Mouse (Mus musculus): ENCODE results near the gene Alk. TPM values are rescaled to one million over a fixed set of nuclear protein-coding genes. Genes with fewer than 3 reads are reported as not detected.

Alk gene
- polyA plus RNA-seq, 1 experiment from 2014 or later, result 0.07 TPM

GRCm38 (mm10) chr17:72285961-72286360 is 318.5 kb downstream of the Alk start:
- no peaks in the 10 kb centered on the region for H3K9me3 ChIP-seq (ENCODE audit: low read length)
- H3K9ac ChIP-seq (replicated peaks), result no peak overlapping the region
- 58% methylated on average over 3 of the region's 3 CpGs for WGBS (ENCODE audit: insufficient replicate concordance)
- H3K4me2 ChIP-seq (ENCODE audit: low read depth, low read length), result no peak overlapping the region
- ATAC-seq, result no peak
- H3K27me3 ChIP-seq (ENCODE audit: insufficient read depth, low read length), result no peaks in the 10 kb centered on the region
- no peak for TF ChIP-seq EP300 (IDR thresholded peaks at IDR 0.05; ENCODE audit: low read depth)
- DNase-seq, result no peak
- no peaks in the 10 kb centered on the region for H3K36me3 ChIP-seq (replicated peaks; ENCODE audit: insufficient read depth, low read length)
- no peak overlapping the region for H3K4me3 ChIP-seq (ENCODE audit: low read depth, low read length)
- no peaks in the 10 kb centered on the region for H3K4me1 ChIP-seq (ENCODE audit: insufficient read depth)
- no peak overlapping the region for H3K27ac ChIP-seq (ENCODE audit: low read depth)

GRCm38 (mm10) chr17:72278296-72278695 is 326.1 kb downstream of the Alk start:
- H3K4me1 ChIP-seq (ENCODE audit: insufficient read depth), result no peaks in the 10 kb centered on the region
- H3K4me3 ChIP-seq (ENCODE audit: low read depth, low read length), result no peak overlapping the region
- no peak overlapping the region for H3K27ac ChIP-seq (ENCODE audit: low read depth)
- H3K27me3 ChIP-seq (ENCODE audit: insufficient read depth, low read length), result no peaks in the 10 kb centered on the region
- no peak for TF ChIP-seq EP300 (IDR thresholded peaks at IDR 0.05; ENCODE audit: low read depth)
- TF ChIP-seq CTCF (IDR thresholded peaks at IDR 0.05; ENCODE audit: low read depth), result 0 out of 2 replicates have a peak, but pooled peaks have one; percentile 7
- DNase-seq, result no peak
- H3K36me3 ChIP-seq (replicated peaks; ENCODE audit: insufficient read depth, low read length), result no peaks in the 10 kb centered on the region
- H3K9me3 ChIP-seq (ENCODE audit: low read length), result no peaks in the 10 kb centered on the region
- no peak for ATAC-seq
- H3K9ac ChIP-seq (replicated peaks), result no peak overlapping the region
- H3K4me2 ChIP-seq (ENCODE audit: low read depth, low read length), result no peak overlapping the region

GRCm38 (mm10) chr17:72276778-72277177 is 327.6 kb downstream of the Alk start:
- Histone ChIP-seq H3K27ac (ENCODE audit: low read depth) (no peak overlapping the region), H3K9me3 (ENCODE audit: low read length) (no peaks in the 10 kb centered on the region), H3K4me3 (ENCODE audit: low read depth, low read length) (no peak overlapping the region), H3K4me2 (ENCODE audit: low read depth, low read length) (no peak overlapping the region), H3K27me3 (ENCODE audit: insufficient read depth, low read length) (no peaks in the 10 kb centered on the region), H3K36me3 (replicated peaks; ENCODE audit: insufficient read depth, low read length) (no peaks in the 10 kb centered on the region), H3K4me1 (ENCODE audit: insufficient read depth) (no peaks in the 10 kb centered on the region), H3K9ac (replicated peaks) (no peak overlapping the region)
- 68% methylated on average over 6 of the region's 6 CpGs for WGBS (ENCODE audit: insufficient replicate concordance)
- ATAC-seq, result no peak
- TF ChIP-seq EP300 (IDR thresholded peaks at IDR 0.05; ENCODE audit: low read depth) (no peak), CTCF (IDR thresholded peaks at IDR 0.05; ENCODE audit: low read depth) (no peak)
- no peak for DNase-seq

GRCm38 (mm10) chr17:72275391-72275904 is 329.0 kb downstream of the Alk start:
- DNase-seq (no peak), ATAC-seq (no peak)
- H3K4me1 ChIP-seq (ENCODE audit: insufficient read depth), result no peaks in the 10 kb centered on the region
- no peaks in the 10 kb centered on the region for H3K9me3 ChIP-seq (ENCODE audit: low read length)
- no peaks in the 10 kb centered on the region for H3K27me3 ChIP-seq (ENCODE audit: insufficient read depth, low read length)
- no peak overlapping the region for H3K4me3 ChIP-seq (ENCODE audit: low read depth, low read length)
- TF ChIP-seq EP300 (IDR thresholded peaks at IDR 0.05; ENCODE audit: low read depth), result no peak
- no peak for TF ChIP-seq CTCF (IDR thresholded peaks at IDR 0.05; ENCODE audit: low read depth)
- no peak overlapping the region for H3K4me2 ChIP-seq (ENCODE audit: low read depth, low read length)
- H3K27ac ChIP-seq (ENCODE audit: low read depth), result no peak overlapping the region
- H3K36me3 ChIP-seq (replicated peaks; ENCODE audit: insufficient read depth, low read length), result no peaks in the 10 kb centered on the region
- 44% methylated on average over 8 of the region's 8 CpGs for WGBS (ENCODE audit: insufficient replicate concordance)
- H3K9ac ChIP-seq (replicated peaks), result no peak overlapping the region

GRCm38 (mm10) chr17:72274205-72274604 is 330.2 kb downstream of the Alk start:
- H3K4me3 ChIP-seq (ENCODE audit: low read depth, low read length), result no peak overlapping the region
- no peak overlapping the region for H3K27ac ChIP-seq (ENCODE audit: low read depth)
- H3K36me3 ChIP-seq (replicated peaks; ENCODE audit: insufficient read depth, low read length), result no peaks in the 10 kb centered on the region
- H3K4me1 ChIP-seq (ENCODE audit: insufficient read depth), result no peaks in the 10 kb centered on the region
- H3K27me3 ChIP-seq (ENCODE audit: insufficient read depth, low read length), result no peaks in the 10 kb centered on the region
- 79% methylated on average over 5 of the region's 5 CpGs for WGBS (ENCODE audit: insufficient replicate concordance)
- no peak overlapping the region for H3K9ac ChIP-seq (replicated peaks)
- no peak for DNase-seq
- no peak for TF ChIP-seq CTCF (IDR thresholded peaks at IDR 0.05; ENCODE audit: low read depth)
- TF ChIP-seq EP300 (IDR thresholded peaks at IDR 0.05; ENCODE audit: low read depth), result no peak
- no peak overlapping the region for H3K4me2 ChIP-seq (ENCODE audit: low read depth, low read length)
- H3K9me3 ChIP-seq (ENCODE audit: low read length), result no peaks in the 10 kb centered on the region
- no peak for ATAC-seq

GRCm38 (mm10) chr17:72271640-72272039 is 332.8 kb downstream of the Alk start:
- no peak for TF ChIP-seq CTCF (IDR thresholded peaks at IDR 0.05; ENCODE audit: low read depth)
- no peak for TF ChIP-seq EP300 (IDR thresholded peaks at IDR 0.05; ENCODE audit: low read depth)
- H3K4me2 ChIP-seq (ENCODE audit: low read depth, low read length), result no peak overlapping the region
- no peak overlapping the region for H3K27ac ChIP-seq (ENCODE audit: low read depth)
- no peak overlapping the region for H3K9ac ChIP-seq (replicated peaks)
- no peaks in the 10 kb centered on the region for H3K4me1 ChIP-seq (ENCODE audit: insufficient read depth)
- no peaks in the 10 kb centered on the region for H3K9me3 ChIP-seq (ENCODE audit: low read length)
- WGBS (ENCODE audit: insufficient replicate concordance), result 84% methylated on average over 1 of the region's 1 CpGs
- H3K4me3 ChIP-seq (ENCODE audit: low read depth, low read length), result no peak overlapping the region
- no peaks in the 10 kb centered on the region for H3K36me3 ChIP-seq (replicated peaks; ENCODE audit: insufficient read depth, low read length)
- DNase-seq, result no peak
- ATAC-seq, result no peak
- H3K27me3 ChIP-seq (ENCODE audit: insufficient read depth, low read length), result no peaks in the 10 kb centered on the region

GRCm38 (mm10) chr17:72268529-72268928 is 335.9 kb downstream of the Alk start:
- no peak for TF ChIP-seq EP300 (IDR thresholded peaks at IDR 0.05; ENCODE audit: low read depth)
- no peak for TF ChIP-seq CTCF (IDR thresholded peaks at IDR 0.05; ENCODE audit: low read depth)
- Histone ChIP-seq H3K27me3 (ENCODE audit: insufficient read depth, low read length) (no peaks in the 10 kb centered on the region), H3K36me3 (replicated peaks; ENCODE audit: insufficient read depth, low read length) (no peaks in the 10 kb centered on the region), H3K4me3 (ENCODE audit: low read depth, low read length) (no peak overlapping the region), H3K9me3 (ENCODE audit: low read length) (no peaks in the 10 kb centered on the region), H3K9ac (replicated peaks) (no peak overlapping the region), H3K27ac (ENCODE audit: low read depth) (no peak overlapping the region), H3K4me1 (ENCODE audit: insufficient read depth) (no peaks in the 10 kb centered on the region), H3K4me2 (ENCODE audit: low read depth, low read length) (no peak overlapping the region)
- WGBS (ENCODE audit: insufficient replicate concordance), result 65% methylated on average over 5 of the region's 5 CpGs
- DNase-seq (no peak), ATAC-seq (no peak)

Measured in liver, postnatal 0 days (tissue).